Mouse (Mus musculus): ENCODE results near the gene Nav2.

Gene Nav2

DNA sequence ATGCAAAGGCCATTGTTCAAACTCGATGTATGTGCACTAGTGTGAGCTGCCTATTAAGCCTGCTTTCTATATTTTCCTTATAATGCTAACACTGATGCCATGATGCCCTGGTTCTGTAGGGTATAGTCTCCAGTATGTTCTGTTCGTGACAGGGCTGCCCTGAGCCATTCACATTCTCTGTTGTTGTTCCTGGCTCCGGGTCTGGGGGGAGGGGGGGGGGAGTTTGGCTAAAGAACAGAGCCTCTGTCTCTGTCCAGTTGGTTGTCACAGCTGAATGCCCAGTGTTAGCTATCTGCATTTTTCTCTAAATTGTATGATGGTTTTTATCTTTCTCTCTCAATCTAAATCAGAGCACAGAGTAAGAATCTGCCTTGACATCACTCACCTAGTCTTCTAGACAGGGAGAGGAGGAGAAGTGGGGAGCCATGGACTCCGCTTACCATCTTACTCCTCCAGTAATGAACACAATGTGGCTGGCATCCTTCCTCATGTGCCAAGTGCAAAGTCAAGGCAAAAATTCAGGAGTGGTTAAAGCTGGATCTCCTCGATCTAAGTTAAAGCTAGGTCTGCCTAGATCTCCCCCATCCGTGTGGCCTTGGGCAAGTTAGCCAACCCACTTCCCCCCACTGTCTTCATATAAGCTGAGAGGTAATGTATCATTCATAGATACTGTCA lies 605.4 kb downstream of the Nav2 start:
- no peak for DNase-seq (ENCODE audit: low spot score in 2 of 2)

DNA sequence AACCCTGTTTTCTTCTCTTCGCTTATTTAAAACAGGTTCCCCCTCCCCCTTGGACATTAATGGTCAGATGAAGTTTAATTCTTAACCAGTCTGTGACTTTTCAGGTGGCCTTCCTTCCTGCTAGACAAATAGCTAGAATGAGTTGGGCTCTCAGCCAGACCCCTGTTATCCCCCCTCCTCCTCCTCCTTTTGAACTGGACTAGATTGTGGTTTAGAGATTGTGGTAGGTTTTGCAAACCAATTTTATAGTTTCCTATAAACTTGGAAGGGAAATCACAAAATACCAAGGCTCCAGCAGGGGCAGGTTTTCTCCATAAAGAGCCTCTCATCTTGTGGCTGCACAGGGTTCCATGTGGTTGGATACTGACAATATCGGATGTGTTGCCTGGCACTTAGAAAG lies 606.5 kb downstream of the Nav2 start:
- DNase-seq (ENCODE audit: low spot score in 2 of 2) = no peak

DNA sequence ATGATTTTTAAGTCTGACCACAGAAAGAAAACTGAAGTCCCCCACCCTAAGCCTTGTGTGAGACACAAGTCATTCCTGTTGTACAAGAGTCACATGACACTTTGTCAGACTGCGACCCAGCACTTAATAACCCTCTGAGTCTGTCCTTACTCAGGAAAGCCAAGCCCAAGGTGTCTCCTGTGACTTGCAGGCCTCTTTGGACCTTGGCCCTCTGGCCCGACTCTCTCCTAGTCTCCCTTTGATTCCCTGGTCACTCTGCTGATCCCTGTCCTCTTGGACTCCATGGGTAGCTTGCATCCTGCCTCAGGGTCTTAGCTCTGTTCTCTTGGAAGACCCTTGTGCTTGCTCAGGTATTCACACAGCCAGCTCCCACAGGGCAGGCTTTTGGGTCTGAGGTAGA lies 612.0 kb downstream of the Nav2 start:
- DNase-seq (ENCODE audit: low spot score in 2 of 2) = no peak

DNA sequence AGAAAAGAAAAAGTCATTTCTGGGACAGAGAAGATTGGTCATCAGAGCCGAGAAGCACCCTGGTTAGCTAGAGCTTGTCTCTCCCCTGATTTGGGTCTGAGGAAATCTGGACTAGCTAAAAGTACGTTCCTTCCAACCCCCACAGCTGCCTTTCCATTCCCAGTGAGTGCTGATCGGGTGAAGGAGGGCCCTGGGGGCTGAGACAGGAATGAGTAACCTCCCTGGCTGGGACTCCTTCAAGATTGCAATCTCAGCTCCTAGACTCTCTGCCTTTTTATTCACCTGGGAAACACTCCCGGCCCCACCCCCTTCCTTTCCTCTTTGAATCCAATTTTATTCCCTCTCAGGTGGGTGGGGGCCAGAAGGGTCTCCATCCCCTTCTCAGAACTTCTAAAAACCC lies 612.8 kb downstream of the Nav2 start:
- DNase-seq (ENCODE audit: low spot score in 2 of 2) = no peak

DNA sequence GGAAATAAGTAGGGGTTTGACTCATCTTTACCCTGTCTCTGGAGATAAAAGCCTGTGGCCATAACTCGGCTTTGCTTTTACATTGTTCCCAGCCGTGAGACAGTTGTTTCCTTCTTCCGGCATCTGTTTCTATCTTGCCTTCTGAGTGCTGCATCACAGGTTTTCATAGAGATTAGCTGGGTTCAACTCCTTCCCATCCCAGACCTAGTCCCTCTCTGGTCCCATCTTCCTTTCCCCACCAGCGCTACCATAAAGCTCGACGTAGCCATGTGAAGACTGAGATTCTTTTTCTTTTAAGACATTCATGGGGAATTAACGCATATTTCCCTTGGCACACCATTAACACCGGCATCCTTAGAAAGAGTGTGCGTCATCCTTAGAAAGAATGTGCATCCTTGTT lies 613.5 kb downstream of the Nav2 start:
- no peak for DNase-seq (ENCODE audit: low spot score in 2 of 2)

DNA sequence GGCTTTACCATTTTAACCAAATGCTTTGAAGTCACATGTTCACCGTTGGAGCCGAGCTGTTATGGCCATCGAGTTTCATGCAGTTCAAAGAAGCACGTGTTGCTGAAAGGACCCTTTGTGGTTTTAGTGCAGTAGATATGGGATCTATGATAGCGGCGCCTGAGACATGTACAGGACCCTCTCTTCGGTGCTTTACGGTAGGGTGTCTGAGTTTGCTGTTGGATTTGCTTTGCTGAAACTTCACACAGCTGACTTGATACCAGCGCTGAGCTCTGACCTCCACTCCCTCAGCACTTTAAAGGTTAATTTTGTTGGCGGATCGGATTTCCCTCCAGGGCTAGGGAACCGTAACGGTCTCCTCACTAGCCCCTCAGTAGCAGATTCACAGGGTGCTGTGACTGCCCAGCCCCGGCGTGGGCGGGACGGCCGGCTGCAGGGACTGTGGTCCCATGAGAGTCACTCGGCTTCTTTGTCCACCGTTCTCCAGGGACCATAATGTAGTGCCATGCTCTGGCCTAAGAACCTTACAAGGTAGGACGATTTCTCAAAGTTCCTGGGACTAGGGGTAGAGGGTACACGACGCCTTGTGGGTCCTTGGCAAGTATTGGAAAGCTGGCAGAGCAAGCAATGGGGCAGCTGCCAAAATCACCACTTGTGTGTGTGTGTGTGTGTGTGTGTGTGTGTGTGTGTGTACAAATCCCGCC lies 614.0 kb downstream of the Nav2 start:
- peak; percentile 15 to 49 for DNase-seq (ENCODE audit: low spot score in 2 of 2)

DNA sequence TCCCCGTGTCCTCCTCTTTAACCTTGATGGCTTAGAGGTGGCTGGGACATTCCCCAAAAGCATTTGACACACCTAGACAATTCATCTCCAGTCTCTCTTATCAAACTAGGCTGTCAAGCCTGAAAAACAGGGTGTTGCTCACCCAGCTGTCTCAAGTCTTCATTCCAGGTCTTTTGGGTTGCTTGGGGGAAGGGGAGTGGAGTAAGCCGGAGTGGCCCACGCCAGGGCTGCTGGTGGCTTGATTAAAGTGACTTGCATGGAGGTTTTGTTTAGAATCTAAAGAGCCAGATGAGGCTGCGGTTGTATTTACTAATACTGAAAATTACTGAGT lies 614.6 kb downstream of the Nav2 start:
- DNase-seq (ENCODE audit: low spot score in 2 of 2) = no peak

DNA sequence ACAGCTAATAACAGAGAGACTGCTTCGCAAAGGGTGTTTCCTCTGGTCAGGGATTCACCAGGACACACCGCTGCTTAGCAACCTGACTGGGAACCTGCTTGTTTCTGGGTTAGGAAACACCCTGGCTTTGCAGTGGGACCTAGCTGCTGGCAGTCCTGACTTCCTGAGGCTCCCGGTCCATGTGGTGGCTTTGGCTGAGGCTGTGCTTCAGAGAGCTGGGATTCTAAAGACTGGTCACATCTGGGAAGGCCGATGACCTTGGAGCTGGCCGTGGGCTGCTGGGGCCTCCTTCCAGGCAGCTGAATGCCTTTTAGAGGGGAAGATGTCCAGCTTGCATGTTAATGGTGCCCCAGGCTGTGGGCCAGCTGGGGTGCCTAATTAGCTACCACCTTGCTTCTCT lies 615.2 kb downstream of the Nav2 start:
- DNase-seq (ENCODE audit: low spot score in 2 of 2) = peak in 1 of 2 experiments; percentile 28

DNA sequence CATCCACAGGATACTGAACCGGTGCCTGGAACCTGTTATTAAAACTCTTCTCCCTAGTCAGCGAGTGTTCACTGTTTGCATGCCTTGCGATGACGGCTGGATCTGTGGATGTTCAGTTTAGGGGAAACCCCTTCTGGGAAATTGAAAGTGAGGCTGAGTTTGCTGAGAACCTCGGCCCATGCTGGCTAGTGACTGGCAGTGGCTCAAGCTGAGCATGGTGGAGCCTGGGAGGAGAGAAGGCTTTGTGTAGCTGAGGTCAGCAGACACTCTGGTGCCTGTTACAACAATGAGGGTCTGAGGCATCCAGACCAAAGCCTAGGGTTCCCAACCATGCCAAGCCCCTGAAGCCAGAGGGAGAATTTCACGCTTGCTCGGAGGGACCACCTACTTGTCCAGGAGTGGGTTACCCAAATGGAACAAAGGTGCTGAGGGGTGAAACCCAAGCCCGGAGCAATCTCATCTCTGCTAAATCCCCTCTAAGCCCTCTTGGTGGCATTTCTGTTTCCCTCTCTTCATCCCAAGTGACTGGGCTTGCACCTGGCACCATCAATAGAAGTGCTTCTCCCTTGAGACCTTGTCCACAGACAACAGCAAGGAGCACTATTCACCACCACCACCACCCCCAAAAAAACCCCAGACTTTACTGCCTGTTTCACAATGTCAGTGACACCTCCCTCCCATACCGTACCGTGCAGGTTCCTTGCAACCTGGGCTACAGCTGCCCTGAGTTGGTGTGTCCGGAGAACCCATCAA lies 617.0 kb downstream of the Nav2 start:
- DNase-seq (ENCODE audit: low spot score in 2 of 2) = no peak

DNA sequence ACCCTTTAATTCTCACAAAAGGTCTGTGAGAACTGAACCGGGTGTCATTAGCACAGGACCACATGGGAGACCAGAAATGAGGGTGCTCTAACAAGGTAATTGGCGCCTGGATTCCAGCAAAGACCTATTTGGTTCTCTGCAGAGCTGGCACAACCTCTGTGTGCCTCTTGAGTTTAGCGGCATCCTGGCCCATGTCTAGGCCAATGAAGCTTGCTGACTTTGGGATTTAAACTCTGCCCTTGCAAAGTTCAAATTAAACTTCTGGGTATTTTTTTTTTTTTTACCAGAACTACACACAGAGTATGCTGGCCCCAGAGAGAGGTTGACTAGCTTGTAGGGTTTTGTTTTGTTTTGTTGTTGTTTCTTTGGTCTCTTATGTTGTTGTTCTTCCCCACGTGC lies 617.6 kb downstream of the Nav2 start:
- DNase-seq (ENCODE audit: low spot score in 2 of 2) = no peak

DNA sequence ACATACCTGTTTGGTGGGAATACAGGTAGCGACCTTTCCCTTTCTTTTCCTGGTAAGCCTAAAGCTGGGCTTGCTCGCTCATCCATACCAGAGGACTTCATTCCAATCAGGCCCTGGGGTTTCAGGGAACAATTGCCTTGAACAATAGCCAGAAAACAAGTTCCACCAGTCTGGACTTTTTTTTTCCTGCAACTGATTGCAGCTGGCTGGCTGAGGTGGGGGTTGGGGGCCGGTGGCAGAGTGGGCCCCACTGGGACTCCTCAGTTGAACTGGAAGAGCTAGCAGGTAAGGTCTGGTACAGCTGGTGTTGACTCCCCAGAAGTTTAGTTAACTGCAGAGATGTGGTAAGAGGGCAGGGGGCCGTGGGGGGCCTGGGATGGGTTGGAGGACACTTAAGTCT lies 619.0 kb downstream of the Nav2 start:
- no peak for DNase-seq (ENCODE audit: low spot score in 2 of 2)

DNA sequence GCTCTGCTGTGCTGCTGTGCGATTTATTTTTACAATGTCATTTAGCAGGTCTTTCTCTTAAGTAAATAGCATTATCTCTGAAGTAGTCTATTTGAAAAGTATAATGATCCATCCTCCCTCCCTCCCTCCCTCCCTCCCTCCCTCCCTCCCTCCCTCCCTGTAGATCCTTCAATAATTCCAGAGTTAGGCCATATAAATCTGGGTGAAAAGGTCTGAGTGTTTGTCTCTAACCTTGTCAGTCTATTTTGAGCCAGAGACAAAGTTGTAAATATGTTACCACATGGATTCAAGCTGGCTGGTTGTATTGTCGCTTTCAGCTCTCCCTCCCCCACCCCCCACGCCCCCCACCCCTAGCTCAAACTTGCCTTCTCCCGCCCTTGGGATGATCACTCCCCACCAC lies 619.4 kb downstream of the Nav2 start:
- DNase-seq (ENCODE audit: low spot score in 2 of 2) = no peak

DNA sequence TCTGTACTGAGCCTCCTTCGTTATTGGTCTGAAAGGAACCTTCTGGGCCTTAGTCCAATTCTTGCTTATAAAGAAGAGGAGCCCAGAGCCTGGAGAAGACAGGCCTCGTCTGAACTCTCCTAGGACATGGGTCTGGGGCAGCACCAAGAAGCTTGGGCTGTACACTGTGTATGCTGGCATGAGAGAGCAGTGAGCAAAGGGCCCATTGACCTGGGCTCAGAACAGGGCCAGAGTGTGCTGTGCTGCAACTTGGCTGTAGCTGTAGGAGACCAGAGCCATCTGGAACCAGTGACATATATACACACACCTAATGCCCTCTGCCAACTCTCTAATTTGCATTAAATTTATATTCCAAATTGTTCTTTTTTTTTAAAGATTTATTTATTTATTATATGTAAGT lies 621.0 kb downstream of the Nav2 start:
- DNase-seq (ENCODE audit: low spot score in 2 of 2) = no peak

DNA sequence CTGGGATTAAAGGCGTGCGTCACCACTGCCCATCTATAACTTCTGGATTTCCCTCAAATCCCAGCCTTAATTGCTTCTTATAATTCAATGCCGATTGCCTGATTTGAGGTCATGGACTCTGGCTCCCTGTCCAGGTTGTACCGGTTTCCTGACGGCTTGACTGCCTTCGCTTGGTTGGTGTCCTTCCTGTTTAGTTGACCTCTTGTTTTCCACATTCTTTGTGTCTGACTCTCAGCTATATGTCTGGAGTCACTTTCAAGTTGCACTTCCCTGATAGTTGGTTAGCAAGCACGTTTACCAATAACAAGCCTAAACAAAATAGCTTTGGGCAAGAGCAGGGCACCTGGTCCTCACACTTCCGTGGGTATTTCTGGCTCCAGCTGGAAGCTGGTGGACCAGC lies 625.1 kb downstream of the Nav2 start:
- no peak for DNase-seq (ENCODE audit: low spot score in 2 of 2)

DNA sequence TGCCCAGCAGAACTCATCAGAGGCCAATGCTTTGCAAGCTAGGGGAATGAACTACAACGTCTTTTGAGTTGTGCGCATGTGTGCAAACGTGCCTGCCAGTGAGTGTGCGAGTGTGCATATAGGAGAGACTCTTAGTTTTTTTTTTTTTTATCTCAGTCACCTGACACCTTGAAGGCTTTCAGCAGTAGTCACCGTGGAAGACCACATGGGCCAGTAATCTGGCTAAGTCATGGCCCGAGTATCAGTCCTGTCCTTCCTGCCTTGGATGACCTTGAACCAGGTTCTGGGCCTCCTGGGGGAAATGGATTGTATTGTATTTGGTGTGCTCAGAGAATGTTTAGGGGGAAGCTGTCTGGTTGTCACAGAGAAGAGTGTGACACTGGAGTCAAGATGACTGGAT lies 625.7 kb downstream of the Nav2 start:
- no peak for DNase-seq (ENCODE audit: low spot score in 2 of 2)

DNA sequence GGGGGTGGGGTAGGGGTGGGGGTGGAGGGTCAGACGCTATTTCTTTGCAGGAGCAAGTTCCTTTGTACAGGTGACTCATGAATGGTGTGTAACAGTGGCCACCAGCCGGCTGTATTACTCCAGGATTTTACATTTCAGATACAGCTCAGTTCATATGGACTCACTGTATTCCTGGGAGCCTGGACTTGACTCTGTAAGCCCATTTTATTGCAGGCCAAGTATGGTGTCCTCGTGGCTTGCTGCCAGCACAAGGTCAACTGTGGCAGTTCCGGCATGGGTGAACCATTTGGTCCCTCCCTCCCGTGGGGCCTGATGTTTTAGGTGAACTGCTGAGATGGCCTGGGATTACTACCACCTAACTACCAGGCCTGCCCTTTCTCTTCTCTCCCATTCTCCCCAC lies 629.8 kb downstream of the Nav2 start:
- no peak for DNase-seq (ENCODE audit: low spot score in 2 of 2)

DNA sequence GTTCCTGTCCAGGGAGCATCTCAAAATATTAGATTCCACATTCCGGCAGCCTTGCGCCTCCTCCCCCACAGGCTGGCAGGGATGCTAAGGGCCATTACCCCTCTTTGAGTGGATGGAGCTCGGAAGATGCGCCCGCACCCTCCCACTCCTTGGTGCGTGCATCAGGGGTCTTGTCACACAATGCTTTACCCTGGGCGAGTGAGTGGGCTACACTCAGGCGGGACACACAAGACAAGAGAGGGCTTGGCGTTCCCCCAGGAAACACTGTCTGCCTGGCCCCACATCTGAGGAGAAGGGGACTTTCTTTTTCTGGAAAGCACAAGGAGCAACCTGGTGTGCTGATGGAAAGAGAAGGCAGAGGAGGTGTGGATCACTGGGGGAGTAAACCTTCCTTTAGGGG lies 631.7 kb downstream of the Nav2 start:
- DNase-seq (ENCODE audit: low spot score in 2 of 2) = no peak

DNA sequence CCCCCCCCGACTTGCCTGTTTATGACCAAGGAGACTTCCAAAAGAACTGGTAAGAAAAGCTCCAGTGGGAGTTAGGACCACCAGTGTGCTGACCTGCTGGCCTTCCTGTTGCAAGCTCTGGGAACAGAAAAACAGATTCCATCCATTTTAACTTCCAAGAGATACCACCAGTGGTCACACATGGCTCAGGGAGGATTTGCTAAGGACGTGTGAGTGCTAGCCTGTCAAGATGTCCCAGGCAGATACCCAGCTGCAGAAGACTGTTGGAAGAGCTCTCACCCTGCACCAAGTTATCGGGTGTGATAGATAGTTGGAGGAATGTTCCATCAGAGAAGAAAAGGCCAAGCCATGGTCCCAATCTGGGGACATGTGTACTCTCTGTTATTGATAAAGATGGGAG lies 633.6 kb downstream of the Nav2 start:
- no peak for DNase-seq (ENCODE audit: low spot score in 2 of 2)

DNA sequence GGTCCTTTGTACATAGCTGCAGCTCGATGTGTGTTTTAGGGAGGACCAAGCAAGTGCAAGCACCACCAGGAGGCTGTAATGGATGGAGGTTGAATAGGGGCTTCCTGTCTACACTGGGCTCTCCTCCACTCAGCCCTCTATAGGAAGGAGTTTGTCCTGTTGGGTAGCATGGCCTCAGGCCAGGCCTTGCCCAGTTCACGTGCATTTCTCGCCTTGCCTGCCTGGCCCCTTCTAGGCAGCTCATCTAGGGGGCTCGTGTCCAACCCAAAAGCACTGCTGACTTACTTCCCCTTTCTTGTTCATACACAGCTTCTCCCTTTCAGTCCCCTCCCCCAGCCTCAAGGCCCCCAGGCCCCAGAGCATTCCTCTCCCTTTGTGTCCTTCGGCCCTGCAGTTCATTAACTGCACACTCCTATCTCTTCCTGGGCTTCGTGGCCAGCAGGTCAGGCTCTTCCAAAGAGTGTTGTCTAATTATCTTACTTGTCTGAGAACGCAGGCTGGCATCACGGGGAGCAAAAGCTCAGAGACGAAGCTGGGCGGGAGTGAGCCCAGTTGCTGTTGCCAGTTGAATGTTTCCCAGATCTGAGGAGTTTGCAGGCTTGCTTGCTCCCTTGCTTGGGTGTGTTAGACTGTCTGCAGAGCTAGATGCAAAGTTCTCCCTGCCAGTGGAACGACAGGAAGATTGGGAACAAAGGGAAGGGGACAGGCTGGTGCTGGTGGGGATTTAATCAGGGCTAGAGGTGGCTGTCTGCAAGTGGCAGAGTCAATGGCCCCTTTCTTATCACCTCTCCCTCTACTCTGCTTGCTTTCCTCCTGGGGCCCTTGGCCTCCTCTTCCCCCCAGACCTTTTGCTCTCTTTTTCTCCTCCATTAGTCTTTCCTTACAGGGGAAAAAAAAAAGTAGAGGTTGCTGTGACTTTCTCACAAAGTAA lies 636.5 kb downstream of the Nav2 start:
- DNase-seq (ENCODE audit: low spot score in 2 of 2) = no peak

DNA sequence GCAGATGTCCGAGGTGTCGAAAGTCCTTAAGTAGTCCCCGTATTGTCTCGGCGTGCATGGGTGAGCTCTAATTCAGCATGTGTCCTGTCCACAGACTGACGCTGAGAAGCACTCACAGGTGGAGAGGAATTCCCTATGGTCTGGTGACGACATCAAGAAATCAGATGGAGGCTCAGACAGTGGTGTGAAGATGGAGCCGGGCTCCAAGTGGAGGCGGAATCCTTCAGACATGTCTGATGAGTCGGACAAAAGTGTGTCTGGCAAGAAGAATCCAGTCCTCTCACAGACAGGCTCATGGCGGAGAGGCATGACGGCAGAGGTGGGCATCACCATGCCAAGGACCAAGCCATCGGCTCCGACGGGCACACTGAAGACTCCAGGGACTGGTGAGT lies 637.2 kb downstream of the Nav2 start:
- no peak for DNase-seq (ENCODE audit: low spot score in 2 of 2)

DNA sequence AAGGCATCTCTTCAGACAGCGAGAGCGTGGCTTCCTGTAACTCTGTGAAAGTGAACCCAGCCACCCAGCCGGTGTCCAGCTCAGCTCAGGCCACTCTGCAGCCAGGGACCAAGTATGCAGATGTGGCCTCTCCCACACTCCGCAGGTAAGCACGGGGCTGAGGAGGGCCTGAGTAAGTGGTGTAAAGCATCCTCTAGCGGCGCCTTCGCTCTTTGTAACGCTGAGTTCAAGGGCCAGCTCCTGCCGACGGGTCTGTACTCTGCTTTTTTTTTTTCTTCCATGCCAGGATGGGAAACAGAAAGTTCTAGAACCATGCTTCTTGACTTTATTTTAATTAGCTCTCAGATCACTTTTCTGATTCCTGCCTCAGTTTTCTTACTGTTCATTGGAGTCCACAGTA lies 639.9 kb downstream of the Nav2 start:
- DNase-seq (ENCODE audit: low spot score in 2 of 2) = no peak
